Mouse (Mus musculus) cortical plate, adult 2 months (tissue): ENCODE measurements around the gene Nemf.

Source experiments
- CTCF ChIP-seq: fragments of 200-500 bp; IDR thresholded peaks from 2 replicates; pipeline ENCODE4 v1.5.1; 2011; ENCODE audit warnings: mild to moderate bottlenecking, control low read depth, low read length; ENCODE audit not compliant: insufficient read depth; ENCODE audit errors: extremely low read depth
- POLR2A ChIP-seq: fragments of 200-500 bp; IDR thresholded peaks from 2 replicates; pipeline ENCODE4 v1.6.1; 2011; ENCODE audit warnings: mild to moderate bottlenecking, low read length, control low read depth; ENCODE audit not compliant: insufficient read depth; ENCODE audit errors: extremely low read depth

GRCm38 (mm10) chr12:69393076-69393475 lies 36.1 kb upstream of the Nemf start:
- TF ChIP-seq CTCF (no peak), POLR2A (no peak)
